Mouse (Mus musculus) liver, embryonic 14.5 days (tissue): Measurements from ENCODE around the gene Picalm.

Experiments
- CTCF ChIP-seq: IDR thresholded peaks from 2 replicates; pipeline ENCODE4 v1.5.1; 2016; ENCODE audit warnings: antibody characterized with exemption, low read depth, control low read depth
- EP300 ChIP-seq: IDR thresholded peaks from 2 replicates; pipeline ENCODE4 v1.6.1; 2016; ENCODE audit warnings: antibody characterized with exemption, low read depth

- TF ChIP-seq CTCF (no peak), EP300 (no peak)
Observed at GRCm38 (mm10) chr7:90138359-90138758, 8.3 kb downstream of the Picalm start.
